Mouse (Mus musculus) MEL (cell line): ENCODE measurements around the gene Olfr70. TPM values are rescaled to one million over a fixed set of nuclear protein-coding genes. Genes with fewer than 3 reads are reported as not detected.

Experiments used
- DNase-seq: peaks from one replicate; pipeline ENCODE4 v3.0.0; 2011; ENCODE audit warnings: low read depth, low spot score
- H3K27ac ChIP-seq: 2 replicates; pipeline ENCODE4 v1.5.1; 2012; ENCODE audit warnings: low read depth, mild to moderate bottlenecking, control low read depth, low read length, moderate library complexity; ENCODE audit not compliant: control insufficient read depth
- H3K27me3 ChIP-seq, 2 experiments: fragments of 150-350 bp in 1 of 2; sonication (generic) in 1 of 2; 2 replicates each; pipeline ENCODE4 v1.6.1; 2012; ENCODE audit warnings: low read length in 2 of 2, mild to moderate bottlenecking in 2 of 2, improper control_type of control experiment in 1 of 2, moderate library complexity in 1 of 2; ENCODE audit not compliant: insufficient read depth in 2 of 2, control insufficient read depth in 1 of 2
- H3K36me3 ChIP-seq, 2 experiments: 2 replicates each; pipeline ENCODE4 v1.6.1; 2012 to 2014; ENCODE audit warnings: low read length in 2 of 2, improper control_type of control experiment in 1 of 2, inconsistent platforms in 1 of 2, mild to moderate bottlenecking in 1 of 2; ENCODE audit not compliant: insufficient read depth in 2 of 2, control insufficient read depth in 1 of 2
- H3K4me1 ChIP-seq, 2 experiments: fragments of 150-350 bp in 1 of 2; sonication (generic) in 1 of 2; 2 replicates each; pipeline ENCODE4 v1.6.1; 2012; ENCODE audit warnings: low read length in 2 of 2, improper control_type of control experiment in 1 of 2, mild to moderate bottlenecking in 1 of 2; ENCODE audit not compliant: insufficient read depth in 2 of 2, control insufficient read depth in 1 of 2
- H3K4me3 ChIP-seq, 2 experiments: fragments of 150-350 bp in 1 of 2; sonication (generic) in 1 of 2; 2 replicates each; pipeline ENCODE4 v1.5.1; 2012; ENCODE audit warnings: low read depth in 2 of 2, low read length in 2 of 2, mild to moderate bottlenecking in 2 of 2, moderate library complexity in 2 of 2, control low read depth in 1 of 2, improper control_type of control experiment in 1 of 2; ENCODE audit not compliant: control insufficient read depth in 1 of 2, insufficient read depth in 1 of 2
- H3K79me2 ChIP-seq: 2 replicates; pipeline ENCODE4 v1.6.1; 2012; ENCODE audit warnings: mild to moderate bottlenecking, low read length, moderate library complexity; ENCODE audit not compliant: control insufficient read depth, poor library complexity, insufficient read depth
- H3K9ac ChIP-seq: 2 replicates; pipeline ENCODE4 v1.6.1; 2012; ENCODE audit warnings: low read depth, mild to moderate bottlenecking, control low read depth, low read length, moderate library complexity; ENCODE audit not compliant: control insufficient read depth, poor library complexity, severe bottlenecking
- H3K9me3 ChIP-seq: fragments of 150-350 bp; sonication (generic); replicated peaks from 2 replicates; pipeline ENCODE4 v1.6.1; 2012; ENCODE audit warnings: mild to moderate bottlenecking, low read length, improper control_type of control experiment, moderate library complexity; ENCODE audit not compliant: insufficient read depth
- BHLHE40 ChIP-seq: IDR thresholded peaks from 2 replicates; pipeline ENCODE4 v1.6.1; 2012; ENCODE audit warnings: low read depth, mild to moderate bottlenecking, inconsistent platforms, low read length, improper control_type of control experiment, borderline replicate concordance
- CHD1 ChIP-seq: IDR thresholded peaks from 2 replicates; pipeline ENCODE4 v1.6.1; 2012; ENCODE audit warnings: low read depth, mild to moderate bottlenecking, inconsistent platforms, low read length, improper control_type of control experiment
- CTCF ChIP-seq, 3 experiments: IDR thresholded peaks in 2 of 3; conservative IDR thresholded peaks in 1 of 3; 2 replicates each; pipeline ENCODE4 v1.5.1; 2011 to 2012; ENCODE audit warnings: low read length in 3 of 3, low read depth in 2 of 3, mild to moderate bottlenecking in 2 of 3, improper control_type of control experiment in 1 of 3, inconsistent platforms in 1 of 3, mixed read lengths in 1 of 3, moderate library complexity in 1 of 3; ENCODE audit not compliant: control insufficient read depth in 1 of 3, insufficient read depth in 1 of 3, poor library complexity in 1 of 3, severe bottlenecking in 1 of 3
- E2F4 ChIP-seq: IDR thresholded peaks from 2 replicates; pipeline ENCODE4 v1.6.1; 2011; ENCODE audit warnings: low read depth, low read length, improper control_type of control experiment, borderline replicate concordance
- ELF1 ChIP-seq: IDR thresholded peaks from 2 replicates; pipeline ENCODE4 v1.6.1; 2014; ENCODE audit warnings: low read depth, mild to moderate bottlenecking, inconsistent platforms, low read length, improper control_type of control experiment, moderate library complexity
- EP300 ChIP-seq, 2 experiments: IDR thresholded peaks; 2 replicates each; pipeline ENCODE4 v1.6.1; 2011; ENCODE audit warnings: improper control_type of control experiment in 2 of 2, low read length in 2 of 2, low read depth in 1 of 2, mild to moderate bottlenecking in 1 of 2
- ETS1 ChIP-seq: IDR thresholded peaks from 2 replicates; pipeline ENCODE4 v1.6.1; 2012; ENCODE audit warnings: low read depth, mild to moderate bottlenecking, inconsistent platforms, low read length, improper control_type of control experiment, moderate library complexity
- GABPA ChIP-seq: IDR thresholded peaks from 2 replicates; pipeline ENCODE4 v1.6.1; 2012; ENCODE audit warnings: low read depth, mild to moderate bottlenecking, inconsistent platforms, low read length, improper control_type of control experiment, moderate library complexity
- HCFC1 ChIP-seq: IDR thresholded peaks from 2 replicates; pipeline ENCODE4 v1.6.1; 2012; ENCODE audit warnings: low read depth, mild to moderate bottlenecking, inconsistent platforms, low read length, improper control_type of control experiment, moderate library complexity
- JUND ChIP-seq: IDR thresholded peaks from 2 replicates; pipeline ENCODE4 v1.6.1; 2011; ENCODE audit warnings: low read depth, mild to moderate bottlenecking, improper control_type of control experiment, low read length
- MAFK ChIP-seq: IDR thresholded peaks from 2 replicates; pipeline ENCODE4 v1.6.1; 2011; ENCODE audit warnings: low read depth, mild to moderate bottlenecking, low read length, improper control_type of control experiment, borderline replicate concordance
- MAX ChIP-seq: IDR thresholded peaks from 2 replicates; pipeline ENCODE4 v1.6.1; 2011; ENCODE audit warnings: low read length, improper control_type of control experiment
- MAZ ChIP-seq: IDR thresholded peaks from 2 replicates; pipeline ENCODE4 v1.6.1; 2012; ENCODE audit warnings: low read depth, mild to moderate bottlenecking, inconsistent platforms, low read length, improper control_type of control experiment
- MEF2A ChIP-seq: IDR thresholded peaks from 2 replicates; pipeline ENCODE4 v1.6.1; 2014; ENCODE audit warnings: low read depth, mild to moderate bottlenecking, inconsistent platforms, low read length, improper control_type of control experiment; ENCODE audit not compliant: poor library complexity, insufficient replicate concordance, severe bottlenecking; ENCODE audit errors: extremely low read depth
- MYB ChIP-seq: IDR thresholded peaks from 2 replicates; pipeline ENCODE4 v1.6.1; 2011; ENCODE audit warnings: mild to moderate bottlenecking, low read depth, low read length, improper control_type of control experiment
- NELFE ChIP-seq: IDR thresholded peaks from 2 replicates; pipeline ENCODE4 v1.6.1; 2011; ENCODE audit warnings: low read depth, low read length, improper control_type of control experiment
- NRF1 ChIP-seq: IDR thresholded peaks from 2 replicates; pipeline ENCODE4 v1.6.1; 2014; ENCODE audit warnings: low read depth, mild to moderate bottlenecking, inconsistent platforms, low read length, improper control_type of control experiment, moderate library complexity; ENCODE audit not compliant: poor library complexity, insufficient read depth, severe bottlenecking
- POLR2A ChIP-seq, 2 experiments: IDR thresholded peaks; 2 replicates each; pipeline ENCODE4 v1.6.1; 2011 to 2012; ENCODE audit warnings: low read length in 2 of 2, mild to moderate bottlenecking in 2 of 2, control low read depth in 1 of 2, improper control_type of control experiment in 1 of 2, low read depth in 1 of 2, moderate library complexity in 1 of 2; ENCODE audit not compliant: control insufficient read depth in 1 of 2, insufficient read depth in 1 of 2, poor library complexity in 1 of 2
- POLR2AphosphoS2 ChIP-seq: IDR thresholded peaks from 2 replicates; pipeline ENCODE4 v1.6.1; 2011; ENCODE audit warnings: low read length, improper control_type of control experiment
- SMC3 ChIP-seq: IDR thresholded peaks from 2 replicates; pipeline ENCODE4 v1.6.1; 2011; ENCODE audit warnings: low read depth, low read length, improper control_type of control experiment
- TBP ChIP-seq: IDR thresholded peaks from 2 replicates; pipeline ENCODE4 v1.8.0; 2011; ENCODE audit warnings: low read depth, low read length, improper control_type of control experiment
- TCF12 ChIP-seq: IDR thresholded peaks from 2 replicates; pipeline ENCODE4 v1.6.1; 2014; ENCODE audit warnings: low read depth, mild to moderate bottlenecking, inconsistent platforms, low read length, improper control_type of control experiment, moderate library complexity
- UBTF ChIP-seq: IDR thresholded peaks from 2 replicates; pipeline ENCODE4 v1.6.1; 2012; ENCODE audit warnings: low read depth, mild to moderate bottlenecking, inconsistent platforms, low read length, improper control_type of control experiment, moderate library complexity, borderline replicate concordance; ENCODE audit not compliant: insufficient read depth
- USF1 ChIP-seq: IDR thresholded peaks from 2 replicates; pipeline ENCODE4 v1.6.1; 2014; ENCODE audit warnings: low read depth, mild to moderate bottlenecking, inconsistent platforms, low read length, improper control_type of control experiment, moderate library complexity
- USF2 ChIP-seq, 2 experiments: IDR thresholded peaks; 2 replicates each; pipeline ENCODE4 v1.6.1; 2011 to 2012; ENCODE audit warnings: improper control_type of control experiment in 2 of 2, low read length in 2 of 2, borderline replicate concordance in 1 of 2, inconsistent platforms in 1 of 2, low read depth in 1 of 2, mild to moderate bottlenecking in 1 of 2; ENCODE audit not compliant: insufficient read depth in 1 of 2
- ZKSCAN1 ChIP-seq: IDR thresholded peaks from 2 replicates; pipeline ENCODE4 v1.6.1; 2012; ENCODE audit warnings: low read depth, mild to moderate bottlenecking, inconsistent platforms, low read length, improper control_type of control experiment, moderate library complexity
- ZMIZ1 ChIP-seq: IDR thresholded peaks from 2 replicates; pipeline ENCODE4 v1.6.1; 2012; ENCODE audit warnings: low read depth, mild to moderate bottlenecking, inconsistent platforms, low read length, improper control_type of control experiment, moderate library complexity
- ZNF384 ChIP-seq: IDR thresholded peaks from 2 replicates; pipeline ENCODE4 v1.6.1; 2012; ENCODE audit warnings: low read depth, mild to moderate bottlenecking, inconsistent platforms, low read length, improper control_type of control experiment
- polyA plus RNA-seq, 2 experiments: library from polyadenylated mRNA; stranded (reverse) in 1 of 2; unstranded in 1 of 2; fragments of >175 nt in 1 of 2; fragments of >200 nt in 1 of 2; gene quantifications; 2 replicates each; pipeline versions ENCODE4 v1.2.1 to v1.2.4; 2012; ENCODE audit warnings: low replicate concordance in 2 of 2, low read depth in 1 of 2; ENCODE audit not compliant: insufficient read length in 2 of 2, insufficient read depth in 1 of 2, missing spikeins in 1 of 2
- total RNA-seq: library from RNA; depleted of rRNA; stranded (reverse); fragments of 300-350 nt; gene quantifications from 2 replicates; pipeline ENCODE4 v1.2.3, GENCODE M21; 2012

Gene Olfr70
- total and polyA plus RNA-seq, 3 experiments: not detected

DNA sequence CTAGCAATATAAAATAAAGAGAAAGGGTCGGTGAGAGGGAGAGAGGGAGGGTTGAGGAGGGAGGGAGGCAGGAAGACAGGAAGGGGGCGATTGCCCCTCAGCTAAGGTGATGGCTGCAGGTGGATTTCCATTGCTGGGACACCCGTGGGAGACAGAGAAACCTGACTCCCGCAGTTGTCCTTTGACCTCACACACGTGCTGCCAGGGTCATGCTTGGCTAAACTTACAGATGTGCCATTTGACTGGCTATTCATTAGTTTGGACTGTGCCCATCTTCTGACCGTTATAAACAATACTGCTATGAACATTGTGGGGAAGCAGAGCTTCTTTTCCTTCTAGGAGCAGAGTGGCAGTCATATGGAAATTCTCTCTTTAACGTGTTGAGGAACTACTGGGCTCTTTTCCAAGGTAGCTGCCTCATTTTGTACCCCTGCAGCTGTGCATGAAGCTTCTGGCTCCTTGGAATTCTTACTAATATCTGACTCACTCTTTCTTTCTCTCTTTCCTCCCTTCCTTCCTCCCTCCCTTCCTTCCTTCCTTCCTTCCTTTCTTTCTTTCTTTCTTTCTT lies 13.1 kb upstream of the Olfr70 start:
- no peak for DNase-seq
- peaks cover 11 to 13% of the 10 kb centered on the region in 2 experiments for H3K27me3 ChIP-seq
- no peak overlapping the region for H3K9ac ChIP-seq
- no peaks in the 10 kb centered on the region for H3K36me3 ChIP-seq
- H3K4me1 ChIP-seq: no peaks in the 10 kb centered on the region
- no peaks in the 10 kb centered on the region for H3K79me2 ChIP-seq
- no peaks in the 10 kb centered on the region for H3K9me3 ChIP-seq
- TF ChIP-seq EP300 (IDR thresholded peaks at IDR 0.05; ENCODE audit: low read depth in 1 of 2, low read length in 2 of 2) (no peak), ZKSCAN1 (no peak), MYB (no peak), USF2 (IDR thresholded peaks at IDR 0.05; ENCODE audit: borderline replicate concordance in 1 of 2, insufficient read depth in 1 of 2, low read depth in 1 of 2, low read length in 2 of 2) (no peak), UBTF (no peak), HCFC1 (no peak), GABPA (no peak), POLR2A (IDR thresholded peaks at IDR 0.05; ENCODE audit: control insufficient read depth in 1 of 2, insufficient read depth in 1 of 2, low read depth in 1 of 2, low read length in 2 of 2, poor library complexity in 1 of 2) (no peak), TBP (no peak), USF1 (no peak), POLR2AphosphoS2 (no peak), MAFK (no peak), CHD1 (no peak), NRF1 (no peak)
- no peak overlapping the region for H3K4me3 ChIP-seq
- no peak overlapping the region for H3K27ac ChIP-seq

DNA sequence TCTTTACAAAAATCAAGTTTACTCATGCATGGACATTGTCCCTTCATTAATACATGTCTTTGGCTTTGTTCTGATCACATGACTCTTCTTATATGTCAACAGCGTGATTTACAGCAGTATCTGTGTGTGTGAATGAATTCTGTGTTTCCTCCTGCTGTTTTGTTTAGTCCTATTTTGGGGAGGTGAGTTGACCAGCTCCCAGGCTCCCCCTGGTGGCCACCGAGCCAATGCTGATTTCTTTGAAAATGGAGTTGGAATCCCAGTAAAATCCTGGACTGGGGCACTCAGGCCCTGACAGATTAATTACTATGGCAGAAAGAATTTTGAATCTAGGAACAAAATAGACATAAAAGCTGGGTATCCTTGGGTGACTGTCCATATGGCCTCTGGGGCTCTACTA lies 11.2 kb upstream of the Olfr70 start:
- H3K36me3 ChIP-seq: no peaks in the 10 kb centered on the region
- no peak overlapping the region for H3K4me3 ChIP-seq
- no peaks in the 10 kb centered on the region for H3K4me1 ChIP-seq
- H3K27ac ChIP-seq: no peak overlapping the region
- no peaks in the 10 kb centered on the region for H3K9me3 ChIP-seq
- H3K27me3 ChIP-seq: peaks cover 24 to 25% of the 10 kb centered on the region in 2 experiments
- no peaks in the 10 kb centered on the region for H3K79me2 ChIP-seq
- DNase-seq: peak; percentile 64
- H3K9ac ChIP-seq: no peak overlapping the region
- TF ChIP-seq ETS1 (no peak), BHLHE40 (peak; percentile 22; the same call in 1 of the 2 replicates), JUND (no peak), POLR2AphosphoS2 (no peak), EP300 (IDR thresholded peaks at IDR 0.05; ENCODE audit: low read depth in 1 of 2, low read length in 2 of 2) (no peak), ELF1 (no peak), GABPA (no peak), E2F4 (no peak), CHD1 (no peak), MAFK (no peak), POLR2A (IDR thresholded peaks at IDR 0.05; ENCODE audit: control insufficient read depth in 1 of 2, insufficient read depth in 1 of 2, low read depth in 1 of 2, low read length in 2 of 2, poor library complexity in 1 of 2) (no peak), ZNF384 (no peak), NELFE (no peak), NRF1 (no peak), MAX (no peak), USF2 (IDR thresholded peaks at IDR 0.05; ENCODE audit: borderline replicate concordance in 1 of 2, insufficient read depth in 1 of 2, low read depth in 1 of 2, low read length in 2 of 2) (no peak), SMC3 (peak; percentile 99), TCF12 (no peak), CTCF (IDR thresholded peaks at IDR 0.05 in 2 of 3, conservative IDR thresholded peaks at IDR 0.05 in 1 of 3; ENCODE audit: control insufficient read depth in 1 of 3, insufficient read depth in 1 of 3, low read depth in 2 of 3, low read length in 3 of 3, poor library complexity in 1 of 3, severe bottlenecking in 1 of 3) (peak; percentile 81 to 96 (median 94)), HCFC1 (no peak), MEF2A (no peak), ZMIZ1 (no peak), TBP (no peak), MAZ (no peak)
